Mouse (Mus musculus): ENCODE results near the gene Cars2. TPM values are rescaled to one million over a fixed set of nuclear protein-coding genes. Genes with fewer than 3 reads are reported as not detected.

The Cars2 gene
- polyA plus RNA-seq, 1 experiment: 25.9 TPM

DNA sequence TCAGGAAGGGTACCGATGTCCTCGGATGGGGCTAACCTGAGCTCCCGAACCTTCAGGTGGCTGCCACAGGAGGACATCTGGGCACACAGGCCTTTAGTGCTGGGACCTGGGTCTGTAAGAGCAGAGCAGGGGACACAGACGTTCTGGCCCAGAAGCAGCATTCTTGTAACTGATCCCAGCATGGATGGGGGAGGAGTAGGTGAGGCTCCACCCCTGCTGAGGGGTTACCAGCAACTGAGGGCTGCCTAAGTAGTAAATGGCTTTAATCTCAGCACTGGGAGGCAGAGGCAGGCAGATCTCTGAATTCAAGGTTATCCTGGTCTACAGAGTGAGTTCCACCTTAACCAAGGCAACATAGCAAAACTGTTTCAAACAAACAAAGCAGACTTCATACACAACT lies 7.7 kb downstream of the Cars2 start:
- no peak for TF ChIP-seq POLR2A (IDR thresholded peaks at IDR 0.05; ENCODE audit: extremely low read depth, insufficient read depth, low read length)
- no peak for TF ChIP-seq CTCF (IDR thresholded peaks at IDR 0.05; ENCODE audit: extremely low read depth, insufficient read depth, low read length)
- Histone ChIP-seq H3K4me1 (ENCODE audit: control insufficient read depth, insufficient read depth, low read length) (no peaks in the 10 kb centered on the region), H3K4me3 (ENCODE audit: insufficient read depth, low read length) (no peak overlapping the region), H3K27ac (ENCODE audit: insufficient read depth, low read length) (no peak overlapping the region)

DNA sequence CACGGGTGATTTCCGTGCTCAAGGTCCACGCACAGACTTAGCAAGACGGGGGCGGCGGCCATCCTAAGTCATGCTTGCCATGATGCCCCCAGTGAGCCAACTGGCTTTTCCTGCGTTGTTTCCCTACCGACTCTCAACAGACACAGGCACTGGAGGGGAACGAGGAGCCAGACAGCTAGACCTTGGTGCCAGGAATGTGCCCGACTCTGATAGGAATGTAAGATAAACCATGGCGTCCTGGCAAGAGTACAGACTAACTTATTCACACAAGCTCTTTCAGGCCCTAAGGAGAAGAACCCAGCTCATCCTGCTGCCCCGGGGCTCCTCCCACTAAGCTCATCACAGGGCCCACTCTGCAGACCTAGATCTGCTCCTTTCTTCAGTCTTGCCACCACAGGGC lies 8.6 kb downstream of the Cars2 start:
- Histone ChIP-seq H3K4me1 (ENCODE audit: control insufficient read depth, insufficient read depth, low read length) (no peaks in the 10 kb centered on the region), H3K27ac (ENCODE audit: insufficient read depth, low read length) (no peak overlapping the region), H3K4me3 (ENCODE audit: insufficient read depth, low read length) (no peak overlapping the region)
- TF ChIP-seq POLR2A (IDR thresholded peaks at IDR 0.05; ENCODE audit: extremely low read depth, insufficient read depth, low read length) (no peak), CTCF (IDR thresholded peaks at IDR 0.05; ENCODE audit: extremely low read depth, insufficient read depth, low read length) (no peak)

GRCm38 (mm10) chr8:11540182-11540581 lies 10.4 kb downstream of the Cars2 start:
- H3K27ac ChIP-seq (ENCODE audit: insufficient read depth, low read length): no peak overlapping the region
- no peaks in the 10 kb centered on the region for H3K4me1 ChIP-seq (ENCODE audit: control insufficient read depth, insufficient read depth, low read length)
- TF ChIP-seq CTCF (IDR thresholded peaks at IDR 0.05; ENCODE audit: extremely low read depth, insufficient read depth, low read length) (no peak), POLR2A (IDR thresholded peaks at IDR 0.05; ENCODE audit: extremely low read depth, insufficient read depth, low read length) (no peak)
- no peak overlapping the region for H3K4me3 ChIP-seq (ENCODE audit: insufficient read depth, low read length)

- no peak overlapping the region for H3K27ac ChIP-seq (ENCODE audit: insufficient read depth, low read length)
- no peak overlapping the region for H3K4me3 ChIP-seq (ENCODE audit: insufficient read depth, low read length)
- TF ChIP-seq POLR2A (IDR thresholded peaks at IDR 0.05; ENCODE audit: extremely low read depth, insufficient read depth, low read length) (no peak), CTCF (IDR thresholded peaks at IDR 0.05; ENCODE audit: extremely low read depth, insufficient read depth, low read length) (no peak)
- H3K4me1 ChIP-seq (ENCODE audit: control insufficient read depth, insufficient read depth, low read length): no peaks in the 10 kb centered on the region
Observed at GRCm38 (mm10) chr8:11539049-11539448, 11.5 kb downstream of the Cars2 start.

- Histone ChIP-seq H3K4me3 (ENCODE audit: insufficient read depth, low read length) (no peak overlapping the region), H3K4me1 (ENCODE audit: control insufficient read depth, insufficient read depth, low read length) (peaks cover 3% of the 10 kb centered on the region; the same call in 1 of the 2 replicates), H3K27ac (ENCODE audit: insufficient read depth, low read length) (no peak overlapping the region)
- TF ChIP-seq CTCF (IDR thresholded peaks at IDR 0.05; ENCODE audit: extremely low read depth, insufficient read depth, low read length) (no peak), POLR2A (IDR thresholded peaks at IDR 0.05; ENCODE audit: extremely low read depth, insufficient read depth, low read length) (no peak)
Observed at GRCm38 (mm10) chr8:11534494-11534893, 16.1 kb downstream of the Cars2 start.

DNA sequence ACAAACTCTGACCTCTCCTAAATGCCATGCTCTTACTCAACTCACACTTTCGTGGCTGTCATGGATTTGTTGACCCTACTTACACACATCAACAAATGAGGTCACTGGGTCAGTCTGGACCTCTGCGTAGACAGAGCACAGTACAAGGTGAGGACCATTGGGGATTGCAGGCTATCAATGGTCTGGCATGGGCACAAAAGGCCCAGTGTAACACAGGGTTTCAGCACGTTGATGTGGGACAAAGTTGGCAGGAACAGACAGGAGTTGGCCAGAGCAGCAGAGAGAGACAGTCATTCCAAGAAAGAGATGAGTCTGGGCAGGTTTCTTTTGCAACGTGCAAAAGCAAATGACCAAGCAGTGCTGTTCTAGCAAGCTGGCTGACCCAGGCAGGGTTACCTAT lies 19.7 kb downstream of the Cars2 start:
- H3K27ac ChIP-seq (ENCODE audit: insufficient read depth, low read length): no peak overlapping the region
- TF ChIP-seq POLR2A (IDR thresholded peaks at IDR 0.05; ENCODE audit: extremely low read depth, insufficient read depth, low read length): no peak
- TF ChIP-seq CTCF (IDR thresholded peaks at IDR 0.05; ENCODE audit: extremely low read depth, insufficient read depth, low read length): no peak
- H3K4me1 ChIP-seq (ENCODE audit: control insufficient read depth, insufficient read depth, low read length): peaks cover 3% of the 10 kb centered on the region; the same call in 1 of the 2 replicates
- H3K4me3 ChIP-seq (ENCODE audit: insufficient read depth, low read length): no peak overlapping the region

DNA sequence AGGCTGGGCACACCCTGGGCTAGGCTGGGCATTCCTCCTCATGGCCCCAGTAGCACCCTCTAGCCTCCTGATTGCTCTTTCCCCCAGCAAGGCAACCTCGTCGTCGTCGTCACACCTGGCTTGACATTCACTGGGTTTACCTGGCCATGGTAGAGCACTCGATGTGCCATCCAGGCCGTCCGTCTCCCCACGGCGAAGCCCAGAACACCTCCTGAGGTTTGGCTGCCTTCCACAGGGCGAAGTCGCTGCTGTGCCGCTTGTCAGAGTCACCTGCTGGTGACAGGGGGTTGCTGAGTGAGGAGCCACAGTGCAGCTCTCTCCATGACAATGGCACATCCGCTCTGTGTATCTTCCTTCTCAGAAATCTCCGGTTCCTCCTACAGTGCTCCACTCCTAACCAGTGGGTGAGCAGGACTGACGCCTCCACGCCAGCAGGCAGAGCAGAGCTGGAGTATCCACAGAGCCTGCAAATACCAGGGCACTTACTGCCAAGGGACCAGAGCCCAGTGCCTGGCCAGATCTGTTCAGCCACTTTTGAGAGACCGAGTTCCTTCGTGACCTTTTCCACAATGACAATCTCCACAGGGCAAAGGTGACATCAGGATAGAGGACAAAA lies 20.3 kb downstream of the Cars2 start:
- Histone ChIP-seq H3K4me3 (ENCODE audit: insufficient read depth, low read length) (no peak overlapping the region), H3K4me1 (ENCODE audit: control insufficient read depth, insufficient read depth, low read length) (peaks cover 3% of the 10 kb centered on the region; the same call in 1 of the 2 replicates), H3K27ac (ENCODE audit: insufficient read depth, low read length) (no peak overlapping the region)
- no peak for TF ChIP-seq CTCF (IDR thresholded peaks at IDR 0.05; ENCODE audit: extremely low read depth, insufficient read depth, low read length)
- TF ChIP-seq POLR2A (IDR thresholded peaks at IDR 0.05; ENCODE audit: extremely low read depth, insufficient read depth, low read length): no peak

- Histone ChIP-seq H3K27ac (ENCODE audit: insufficient read depth, low read length) (no peak overlapping the region), H3K4me1 (ENCODE audit: control insufficient read depth, insufficient read depth, low read length) (no peaks in the 10 kb centered on the region)
- TF ChIP-seq CTCF (IDR thresholded peaks at IDR 0.05; ENCODE audit: extremely low read depth, insufficient read depth, low read length) (no peak), POLR2A (IDR thresholded peaks at IDR 0.05; ENCODE audit: extremely low read depth, insufficient read depth, low read length) (no peak)
Observed at GRCm38 (mm10) chr8:11523331-11523730, 27.3 kb downstream of the Cars2 start.

GRCm38 (mm10) chr8:11518676-11519075 lies 31.9 kb downstream of the Cars2 start:
- Histone ChIP-seq H3K27ac (ENCODE audit: insufficient read depth, low read length) (no peak overlapping the region), H3K4me3 (ENCODE audit: insufficient read depth, low read length) (no peak overlapping the region), H3K4me1 (ENCODE audit: control insufficient read depth, insufficient read depth, low read length) (no peaks in the 10 kb centered on the region)
- TF ChIP-seq CTCF (IDR thresholded peaks at IDR 0.05; ENCODE audit: extremely low read depth, insufficient read depth, low read length): no peak
- no peak for TF ChIP-seq POLR2A (IDR thresholded peaks at IDR 0.05; ENCODE audit: extremely low read depth, insufficient read depth, low read length)

More at GRCm38 (mm10) chr8:11523331-11523730, 27.3 kb downstream of the Cars2 start:
- H3K4me3 ChIP-seq (ENCODE audit: insufficient read depth, low read length): no peak overlapping the region

GRCm38 (mm10) chr8:11518056-11518396 lies 32.6 kb downstream of the Cars2 start:
- Histone ChIP-seq H3K4me1 (ENCODE audit: control insufficient read depth, insufficient read depth, low read length) (no peaks in the 10 kb centered on the region), H3K27ac (ENCODE audit: insufficient read depth, low read length) (no peak overlapping the region)

More at GRCm38 (mm10) chr8:11518056-11518396, 32.6 kb downstream of the Cars2 start:
- no peak overlapping the region for H3K4me3 ChIP-seq (ENCODE audit: insufficient read depth, low read length)
- no peak for TF ChIP-seq POLR2A (IDR thresholded peaks at IDR 0.05; ENCODE audit: extremely low read depth, insufficient read depth, low read length)
- TF ChIP-seq CTCF (IDR thresholded peaks at IDR 0.05; ENCODE audit: extremely low read depth, insufficient read depth, low read length): no peak
